Mouse (Mus musculus) ES-Bruce4 (cell line): ENCODE measurements around the gene Dmrtc2.
A peak's percentile ranks its signal among the peaks of the same experiment; 100 is the strongest.

Source experiments
- CTCF ChIP-seq: IDR thresholded peaks from one replicate; pipeline ENCODE4 v1.8.1; 2011; ENCODE audit warnings: low read depth, low read length
- EP300 ChIP-seq: IDR thresholded peaks from 2 replicates; pipeline ENCODE4 v1.6.1; 2011; ENCODE audit warnings: low read depth, low read length; ENCODE audit not compliant: insufficient read depth
- POLR2A ChIP-seq: IDR thresholded peaks from one replicate; pipeline ENCODE4 v1.8.1; 2011; ENCODE audit warnings: low read length; ENCODE audit not compliant: insufficient read depth

DNA sequence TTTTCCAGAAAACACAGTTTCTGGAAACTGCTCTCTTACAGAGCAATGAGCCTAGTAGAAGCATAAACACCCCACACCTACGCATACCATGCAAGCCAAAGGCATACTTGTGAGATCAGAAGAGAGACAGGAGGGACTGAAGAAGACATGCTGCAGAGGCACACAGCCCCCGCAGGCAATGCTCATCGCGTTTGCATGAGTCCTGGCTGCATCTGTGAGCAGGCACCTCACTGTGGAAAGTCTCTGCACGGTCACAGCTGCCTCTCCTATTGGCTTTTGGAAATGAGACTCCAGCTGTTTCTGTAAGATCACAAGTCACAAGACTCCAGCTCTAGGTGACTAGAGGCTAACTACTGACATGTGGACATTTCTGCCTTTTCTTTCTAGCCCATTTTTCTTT lies 19.7 kb upstream of the Dmrtc2 start:
- TF ChIP-seq CTCF (no peak), POLR2A (no peak), EP300 (peak; percentile 82)
